Mouse (Mus musculus): Measurements from ENCODE around the gene Tarbp1. TPM values are rescaled to one million over a fixed set of nuclear protein-coding genes. Genes with fewer than 3 reads are reported as not detected.

Tarbp1 gene
- polyA plus RNA-seq, 1 experiment from 2014 or later = 1.8 TPM

DNA sequence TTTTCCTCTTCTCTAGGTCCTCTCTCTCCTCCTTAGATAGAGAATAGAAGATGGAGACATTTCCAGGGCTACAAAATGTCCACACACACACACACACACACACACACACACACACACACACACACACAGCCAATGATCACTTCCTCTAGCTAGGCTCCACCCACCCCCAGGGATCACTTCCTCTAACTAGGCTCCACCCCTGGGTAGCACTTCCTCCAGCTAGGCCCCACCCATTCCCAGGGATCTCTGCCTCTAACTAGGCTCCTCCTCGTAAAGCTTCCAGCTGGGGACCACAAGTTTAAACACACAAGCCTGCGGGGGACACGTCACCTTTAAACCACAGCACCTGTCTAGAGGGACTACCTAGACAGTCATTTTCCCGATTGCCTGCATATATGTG lies 87.3 kb downstream of the Tarbp1 start:
- Histone ChIP-seq H3K4me3 (replicated peaks) (no peak overlapping the region), H3K4me2 (replicated peaks) (no peak overlapping the region), H3K4me1 (replicated peaks) (no peaks in the 10 kb centered on the region), H3K27me3 (no peaks in the 10 kb centered on the region), H3K36me3 (no peaks in the 10 kb centered on the region), H3K27ac (no peak overlapping the region), H3K9me3 (no peaks in the 10 kb centered on the region), H3K9ac (replicated peaks) (no peak overlapping the region)
- WGBS = 92% methylated on average over 4 of the region's 4 CpGs
- ATAC-seq = no peak

GRCm38 (mm10) chr8:126382749-126383148 lies 92.1 kb downstream of the Tarbp1 start:
- WGBS = 67% methylated on average over 5 of the region's 5 CpGs

GRCm38 (mm10) chr8:126382216-126382615 lies 92.6 kb downstream of the Tarbp1 start:
- H3K4me1 ChIP-seq (replicated peaks) = no peaks in the 10 kb centered on the region
- WGBS = 45% methylated on average over 14 of the region's 14 CpGs
- H3K4me3 ChIP-seq (replicated peaks) = no peak overlapping the region
- no peak overlapping the region for H3K27ac ChIP-seq
- no peaks in the 10 kb centered on the region for H3K36me3 ChIP-seq
- no peak overlapping the region for H3K4me2 ChIP-seq (replicated peaks)
- no peaks in the 10 kb centered on the region for H3K9me3 ChIP-seq
- ATAC-seq = no peak
- H3K27me3 ChIP-seq = 0 out of 2 replicates have a peak, but pooled peaks cover 2% of the 10 kb centered on the region
- H3K9ac ChIP-seq (replicated peaks) = no peak overlapping the region

More at GRCm38 (mm10) chr8:126382749-126383148, 92.1 kb downstream of the Tarbp1 start:
- H3K27ac ChIP-seq = no peak overlapping the region
- no peaks in the 10 kb centered on the region for H3K9me3 ChIP-seq
- no peak overlapping the region for H3K9ac ChIP-seq (replicated peaks)
- no peaks in the 10 kb centered on the region for H3K36me3 ChIP-seq
- H3K4me3 ChIP-seq (replicated peaks) = no peak overlapping the region
- no peak for ATAC-seq
- no peak overlapping the region for H3K4me2 ChIP-seq (replicated peaks)
- 0 out of 2 replicates have a peak, but pooled peaks cover 2% of the 10 kb centered on the region for H3K27me3 ChIP-seq
- no peaks in the 10 kb centered on the region for H3K4me1 ChIP-seq (replicated peaks)

DNA sequence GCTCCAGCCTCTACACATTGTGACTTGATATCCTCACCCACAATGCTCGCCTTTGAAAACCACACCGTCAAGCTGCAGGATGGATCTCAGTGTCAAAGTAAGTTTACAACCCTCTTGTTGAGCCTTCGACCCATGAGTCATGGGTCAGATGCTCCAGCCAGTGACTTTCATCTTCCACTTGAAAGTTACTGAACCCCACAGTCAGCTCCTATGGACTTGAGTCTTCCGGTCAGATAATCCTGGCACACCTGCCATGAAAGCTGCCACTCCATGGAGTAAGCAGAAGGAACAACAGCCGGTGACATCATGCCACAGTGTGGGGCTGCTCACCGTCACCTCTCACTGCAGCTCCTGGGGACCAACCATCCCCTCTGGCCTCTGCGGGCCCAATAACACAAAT lies 93.6 kb downstream of the Tarbp1 start:
- Histone ChIP-seq H3K4me3 (replicated peaks) (no peak overlapping the region), H3K27ac (no peak overlapping the region), H3K9ac (replicated peaks) (no peak overlapping the region), H3K9me3 (no peaks in the 10 kb centered on the region), H3K4me2 (replicated peaks) (no peak overlapping the region), H3K36me3 (no peaks in the 10 kb centered on the region), H3K4me1 (replicated peaks) (no peaks in the 10 kb centered on the region), H3K27me3 (0 out of 2 replicates have a peak, but pooled peaks cover 2% of the 10 kb centered on the region)
- no peak for ATAC-seq
- 83% methylated on average over 7 of the region's 7 CpGs for WGBS

DNA sequence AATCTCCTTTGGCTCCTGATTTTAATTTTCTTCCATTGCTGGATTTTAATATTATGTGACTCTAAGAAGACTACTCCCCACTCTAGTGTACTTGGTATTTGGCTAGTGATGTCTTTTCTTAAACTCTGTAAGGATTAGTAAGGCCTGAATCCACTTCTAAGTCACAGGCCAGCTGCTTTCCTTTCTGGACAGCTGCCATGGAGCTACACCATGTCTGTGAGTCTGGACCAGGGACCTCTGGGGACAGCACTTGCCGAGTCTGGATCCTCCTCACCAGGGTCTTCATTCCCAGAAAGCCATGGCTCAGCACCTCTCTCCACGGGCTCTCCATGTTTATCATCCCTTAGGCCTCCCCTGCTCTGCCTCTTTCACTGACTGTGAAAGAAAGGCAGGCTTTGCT lies 94.7 kb downstream of the Tarbp1 start:
- H3K27me3 ChIP-seq = 0 out of 2 replicates have a peak, but pooled peaks cover 2% of the 10 kb centered on the region
- H3K9me3 ChIP-seq = no peaks in the 10 kb centered on the region
- ATAC-seq = no peak
- no peak overlapping the region for H3K4me3 ChIP-seq (replicated peaks)
- no peaks in the 10 kb centered on the region for H3K4me1 ChIP-seq (replicated peaks)
- no peak overlapping the region for H3K9ac ChIP-seq (replicated peaks)
- no peaks in the 10 kb centered on the region for H3K36me3 ChIP-seq
- no peak overlapping the region for H3K27ac ChIP-seq
- WGBS = 59% methylated on average over 2 of the region's 2 CpGs
- no peak overlapping the region for H3K4me2 ChIP-seq (replicated peaks)

- ATAC-seq = no peak
- Histone ChIP-seq H3K9me3 (no peaks in the 10 kb centered on the region), H3K4me3 (replicated peaks) (no peak overlapping the region), H3K27me3 (0 out of 2 replicates have a peak, but pooled peaks cover 2% of the 10 kb centered on the region), H3K4me2 (replicated peaks) (no peak overlapping the region), H3K27ac (no peak overlapping the region), H3K4me1 (replicated peaks) (no peaks in the 10 kb centered on the region), H3K9ac (replicated peaks) (no peak overlapping the region), H3K36me3 (no peaks in the 10 kb centered on the region)
- WGBS = 83% methylated on average over 6 of the region's 6 CpGs
These were observed 95.3 kb downstream of the Tarbp1 start for GRCm38 (mm10) chr8:126379580-126379979.

Other genes starting within 250 kb of the Tarbp1 start
- gene Slc35f3, start 176.5 kb downstream of the Tarbp1 start, polyA plus RNA-seq (2015; fragmentation: Nextera tagmentation; extraction: Ambion mirVana) = 0.54 and 0.75 TPM in 2 replicates
- 42.8 and 43.4 TPM in 2 replicates for gene Coa6, start 52.5 kb downstream of the Tarbp1 start, polyA plus RNA-seq (2015; fragmentation: Nextera tagmentation; extraction: Ambion mirVana)
- gene Irf2bp2, start 118.9 kb upstream of the Tarbp1 start, polyA plus RNA-seq (2015; fragmentation: Nextera tagmentation; extraction: Ambion mirVana) = 8.3 and 9.2 TPM in 2 replicates